Mouse (Mus musculus) lung, postnatal 0 days (tissue): ENCODE measurements around the gene Psmd13.

Experiments used
- CTCF ChIP-seq: IDR thresholded peaks from 2 replicates; pipeline ENCODE4 v1.5.1; 2016; ENCODE audit warnings: antibody characterized with exemption, mild to moderate bottlenecking
- EP300 ChIP-seq: IDR thresholded peaks from 2 replicates; pipeline ENCODE4 v1.6.1; 2016; ENCODE audit warnings: antibody characterized with exemption, mild to moderate bottlenecking, control low read depth

GRCm38 (mm10) chr7:140833341-140833740, 48.4 kb upstream of the Psmd13 start:
- TF ChIP-seq EP300, result no peak
- no peak for TF ChIP-seq CTCF
